Mouse (Mus musculus): Measurements from ENCODE around the gene Hoxd10. TPM values are rescaled to one million over a fixed set of nuclear protein-coding genes. Genes with fewer than 3 reads are reported as not detected.

Hoxd10 gene
- polyA plus RNA-seq, 1 experiment from 2014 or later, result not detected

DNA sequence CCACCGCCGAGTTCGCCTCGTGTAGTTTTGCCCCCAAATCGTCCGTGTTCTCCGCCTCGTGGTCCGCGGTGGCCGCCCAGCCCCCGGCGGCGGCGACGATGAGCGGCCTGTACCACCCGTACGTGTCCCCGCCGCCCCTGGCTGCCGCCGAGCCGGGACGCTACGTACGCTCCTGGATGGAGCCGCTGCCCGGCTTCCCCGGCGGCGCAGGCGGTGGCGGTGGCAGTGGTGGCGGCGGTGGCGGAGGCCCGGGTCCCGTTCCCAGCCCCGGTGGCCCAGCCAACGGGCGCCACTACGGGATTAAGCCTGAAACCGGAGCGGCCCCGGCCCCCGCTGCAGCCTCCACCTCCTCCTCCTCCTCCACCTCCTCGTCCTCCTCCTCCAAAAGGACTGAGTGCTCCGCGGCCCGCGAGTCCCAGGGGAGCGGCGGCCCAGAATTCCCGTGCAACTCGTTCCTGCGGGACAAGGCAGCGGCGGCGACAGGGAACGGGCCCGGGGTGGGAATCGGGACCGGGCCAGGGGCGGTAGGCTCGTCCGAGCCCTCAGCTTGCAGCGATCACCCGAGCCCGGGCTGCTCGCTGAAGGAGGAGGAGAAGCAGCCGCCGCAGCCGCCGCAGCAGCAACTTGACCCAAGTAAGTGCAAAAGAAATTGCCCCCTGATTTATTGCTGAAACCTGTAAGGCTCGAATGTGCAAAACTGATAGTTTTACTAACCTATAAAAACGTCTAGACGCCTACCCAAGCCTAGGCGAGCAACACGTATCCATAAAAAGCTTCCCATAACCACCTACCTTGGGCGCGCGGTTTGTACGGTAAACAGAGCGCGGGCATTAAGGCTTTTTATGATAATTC, 6.7 kb downstream of the Hoxd10 start:
- H3K27ac ChIP-seq (ENCODE audit: low read depth, low read length), result no peak overlapping the region
- peak overlapping the region; percentile 40 for H3K4me2 ChIP-seq
- H3K4me1 ChIP-seq (ENCODE audit: control insufficient read depth, insufficient read depth, low read length), result peaks cover 5% of the 10 kb centered on the region
- peak overlapping the region; percentile 26 for H3K4me3 ChIP-seq (ENCODE audit: low read depth, low read length)
- no peak overlapping the region for H3K9ac ChIP-seq (ENCODE audit: low read length)
- peak; percentile 65; the same call in 1 of the 2 replicates for ATAC-seq (ENCODE audit: low FRiP score)
- DNase-seq (ENCODE audit: low spot score, missing footprints), result peak; percentile 94
- no peaks in the 10 kb centered on the region for H3K36me3 ChIP-seq (ENCODE audit: control insufficient read depth, insufficient read depth, low read length)
- under 1% methylated on average over 61 of the region's 86 CpGs for WGBS
- H3K27me3 ChIP-seq (ENCODE audit: control insufficient read depth, insufficient read depth, low read length), result peaks cover 99% of the 10 kb centered on the region
- H3K9me3 ChIP-seq (ENCODE audit: control insufficient read depth, low read length), result no peaks in the 10 kb centered on the region

DNA sequence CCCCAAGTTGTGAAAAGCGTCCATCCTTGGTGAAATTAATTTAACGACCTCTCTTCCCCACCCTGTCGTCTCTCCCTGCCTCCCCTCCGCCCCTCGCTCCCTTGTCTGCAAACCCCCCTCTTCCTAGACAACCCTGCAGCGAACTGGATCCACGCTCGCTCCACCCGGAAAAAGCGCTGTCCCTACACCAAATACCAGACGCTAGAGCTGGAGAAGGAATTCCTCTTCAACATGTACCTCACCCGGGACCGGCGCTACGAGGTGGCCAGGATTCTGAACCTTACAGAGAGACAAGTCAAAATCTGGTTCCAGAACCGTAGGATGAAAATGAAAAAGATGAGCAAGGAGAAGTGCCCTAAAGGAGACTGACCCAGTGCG, 7.3 kb downstream of the Hoxd10 start:
- H3K27ac ChIP-seq (ENCODE audit: low read depth, low read length), result no peak overlapping the region
- H3K4me3 ChIP-seq (ENCODE audit: low read depth, low read length), result no peak overlapping the region
- H3K9ac ChIP-seq (ENCODE audit: low read length), result no peak overlapping the region
- H3K27me3 ChIP-seq (ENCODE audit: control insufficient read depth, insufficient read depth, low read length), result peaks cover 99% of the 10 kb centered on the region
- H3K36me3 ChIP-seq (ENCODE audit: control insufficient read depth, insufficient read depth, low read length), result no peaks in the 10 kb centered on the region
- 1% methylated on average over 17 of the region's 17 CpGs for WGBS
- ATAC-seq (ENCODE audit: low FRiP score), result no peak
- H3K4me1 ChIP-seq (ENCODE audit: control insufficient read depth, insufficient read depth, low read length), result peaks cover 5% of the 10 kb centered on the region
- peak; percentile 94 for DNase-seq (ENCODE audit: low spot score, missing footprints)
- H3K4me2 ChIP-seq, result no peak overlapping the region
- H3K9me3 ChIP-seq (ENCODE audit: control insufficient read depth, low read length), result no peaks in the 10 kb centered on the region

GRCm38 (mm10) chr2:74699664-74700545, 8.2 kb downstream of the Hoxd10 start:
- H3K4me2 ChIP-seq, result no peak overlapping the region
- ATAC-seq (ENCODE audit: low FRiP score) (no peak), DNase-seq (ENCODE audit: low spot score, missing footprints) (peak; percentile 95)
- no peak overlapping the region for H3K9ac ChIP-seq (ENCODE audit: low read length)
- peaks cover 9% of the 10 kb centered on the region for H3K4me1 ChIP-seq (ENCODE audit: control insufficient read depth, insufficient read depth, low read length)
- no peaks in the 10 kb centered on the region for H3K9me3 ChIP-seq (ENCODE audit: control insufficient read depth, low read length)
- WGBS, result 2% methylated on average over 23 of the region's 23 CpGs
- H3K27ac ChIP-seq (ENCODE audit: low read depth, low read length), result no peak overlapping the region
- peaks cover 99% of the 10 kb centered on the region for H3K27me3 ChIP-seq (ENCODE audit: control insufficient read depth, insufficient read depth, low read length)
- H3K36me3 ChIP-seq (ENCODE audit: control insufficient read depth, insufficient read depth, low read length), result no peaks in the 10 kb centered on the region
- H3K4me3 ChIP-seq (ENCODE audit: low read depth, low read length), result no peak overlapping the region

GRCm38 (mm10) chr2:74700546-74701112, 8.9 kb downstream of the Hoxd10 start:
- H3K9ac ChIP-seq (ENCODE audit: low read length), result no peak overlapping the region
- ATAC-seq (ENCODE audit: low FRiP score) (no peak), DNase-seq (ENCODE audit: low spot score, missing footprints) (no peak)
- no peak overlapping the region for H3K4me3 ChIP-seq (ENCODE audit: low read depth, low read length)
- no peak overlapping the region for H3K27ac ChIP-seq (ENCODE audit: low read depth, low read length)
- H3K9me3 ChIP-seq (ENCODE audit: control insufficient read depth, low read length), result no peaks in the 10 kb centered on the region
- no peak overlapping the region for H3K4me2 ChIP-seq
- H3K36me3 ChIP-seq (ENCODE audit: control insufficient read depth, insufficient read depth, low read length), result no peaks in the 10 kb centered on the region
- peaks cover 99% of the 10 kb centered on the region for H3K27me3 ChIP-seq (ENCODE audit: control insufficient read depth, insufficient read depth, low read length)
- H3K4me1 ChIP-seq (ENCODE audit: control insufficient read depth, insufficient read depth, low read length), result peaks cover 16% of the 10 kb centered on the region
- 2% methylated on average over 22 of the region's 22 CpGs for WGBS

- H3K4me1 ChIP-seq (ENCODE audit: control insufficient read depth, insufficient read depth, low read length), result peaks cover 18% of the 10 kb centered on the region
- H3K9me3 ChIP-seq (ENCODE audit: control insufficient read depth, low read length), result no peaks in the 10 kb centered on the region
- H3K27me3 ChIP-seq (ENCODE audit: control insufficient read depth, insufficient read depth, low read length), result peaks cover 98% of the 10 kb centered on the region
- DNase-seq (ENCODE audit: low spot score, missing footprints), result peak; percentile 95
- no peak overlapping the region for H3K9ac ChIP-seq (ENCODE audit: low read length)
- H3K4me2 ChIP-seq, result no peak overlapping the region
- no peaks in the 10 kb centered on the region for H3K36me3 ChIP-seq (ENCODE audit: control insufficient read depth, insufficient read depth, low read length)
- no peak overlapping the region for H3K4me3 ChIP-seq (ENCODE audit: low read depth, low read length)
- no peak overlapping the region for H3K27ac ChIP-seq (ENCODE audit: low read depth, low read length)
- WGBS, result 12% methylated on average over 17 of the region's 17 CpGs
- no peak for ATAC-seq (ENCODE audit: low FRiP score)
These were observed 10.5 kb downstream of the Hoxd10 start for GRCm38 (mm10) chr2:74701949-74702819.

DNA sequence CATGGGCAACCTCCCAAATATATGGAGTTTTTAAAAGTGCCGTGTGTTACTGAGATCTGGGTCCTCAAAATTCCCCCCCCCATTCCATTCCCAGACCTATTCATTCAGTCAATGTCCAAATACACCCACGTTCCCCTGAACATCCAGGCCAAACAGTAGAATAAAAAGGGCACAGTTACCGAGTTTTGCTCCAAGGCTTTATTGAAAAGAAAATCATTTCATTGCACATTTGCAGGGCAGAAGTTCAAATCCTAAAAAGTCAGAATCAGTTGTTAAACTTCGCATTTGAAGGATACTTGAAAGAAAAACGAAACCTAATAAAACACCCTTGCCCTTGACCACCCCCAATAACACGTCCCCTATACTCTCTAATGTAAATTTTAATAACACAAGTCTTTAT, 11.1 kb downstream of the Hoxd10 start:
- H3K9ac ChIP-seq (ENCODE audit: low read length), result no peak overlapping the region
- DNase-seq (ENCODE audit: low spot score, missing footprints), result peak; percentile 94

DNA sequence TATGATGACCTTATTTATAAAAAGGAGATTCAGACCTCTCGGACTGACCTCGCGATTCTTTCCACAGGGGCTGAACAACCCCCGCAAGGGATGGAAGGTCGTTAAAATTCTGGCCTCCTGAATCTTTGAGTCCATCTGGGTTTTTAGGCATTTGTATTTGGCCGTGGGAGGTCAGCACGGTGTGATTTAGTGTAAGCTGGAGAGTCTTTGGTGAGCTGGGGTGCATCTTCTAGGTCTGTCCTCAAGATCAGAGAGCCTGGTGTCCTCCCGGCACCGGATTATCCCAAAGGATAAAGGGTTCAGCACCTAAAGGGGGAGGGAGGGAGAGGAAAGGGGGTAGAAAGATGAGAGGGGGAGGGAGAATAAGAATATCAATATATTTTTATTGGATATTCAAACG, 11.6 kb downstream of the Hoxd10 start:
- 2% methylated on average over 10 of the region's 10 CpGs for WGBS
- no peak overlapping the region for H3K4me3 ChIP-seq (ENCODE audit: low read depth, low read length)
- H3K27ac ChIP-seq (ENCODE audit: low read depth, low read length), result no peak overlapping the region
- DNase-seq (ENCODE audit: low spot score, missing footprints) (peak; percentile 95), ATAC-seq (ENCODE audit: low FRiP score) (no peak)
- peaks cover 13% of the 10 kb centered on the region for H3K4me1 ChIP-seq (ENCODE audit: control insufficient read depth, insufficient read depth, low read length)
- H3K4me2 ChIP-seq, result no peak overlapping the region
- no peaks in the 10 kb centered on the region for H3K36me3 ChIP-seq (ENCODE audit: control insufficient read depth, insufficient read depth, low read length)
- no peaks in the 10 kb centered on the region for H3K9me3 ChIP-seq (ENCODE audit: control insufficient read depth, low read length)
- H3K9ac ChIP-seq (ENCODE audit: low read length), result no peak overlapping the region
- H3K27me3 ChIP-seq (ENCODE audit: control insufficient read depth, insufficient read depth, low read length), result peaks cover 98% of the 10 kb centered on the region

More for the DNA sequence above, 11.1 kb downstream of the Hoxd10 start:
- H3K4me3 ChIP-seq (ENCODE audit: low read depth, low read length), result no peak overlapping the region
- H3K27ac ChIP-seq (ENCODE audit: low read depth, low read length), result no peak overlapping the region
- peaks cover 98% of the 10 kb centered on the region for H3K27me3 ChIP-seq (ENCODE audit: control insufficient read depth, insufficient read depth, low read length)
- no peaks in the 10 kb centered on the region for H3K36me3 ChIP-seq (ENCODE audit: control insufficient read depth, insufficient read depth, low read length)
- H3K4me2 ChIP-seq, result no peak overlapping the region
- no peaks in the 10 kb centered on the region for H3K9me3 ChIP-seq (ENCODE audit: control insufficient read depth, low read length)
- WGBS, result 15% methylated on average over 6 of the region's 6 CpGs
- ATAC-seq (ENCODE audit: low FRiP score), result no peak
- peaks cover 17% of the 10 kb centered on the region for H3K4me1 ChIP-seq (ENCODE audit: control insufficient read depth, insufficient read depth, low read length)

- H3K4me3 ChIP-seq (ENCODE audit: low read depth, low read length), result no peak overlapping the region
These were observed 12.1 kb downstream of the Hoxd10 start for GRCm38 (mm10) chr2:74703720-74704392.

More at GRCm38 (mm10) chr2:74703720-74704392, 12.1 kb downstream of the Hoxd10 start:
- H3K4me2 ChIP-seq, result no peak overlapping the region
- under 1% methylated on average over 26 of the region's 26 CpGs for WGBS
- H3K4me1 ChIP-seq (ENCODE audit: control insufficient read depth, insufficient read depth, low read length), result peaks cover 13% of the 10 kb centered on the region
- H3K36me3 ChIP-seq (ENCODE audit: control insufficient read depth, insufficient read depth, low read length), result no peaks in the 10 kb centered on the region
- H3K27ac ChIP-seq (ENCODE audit: low read depth, low read length), result no peak overlapping the region
- ATAC-seq (ENCODE audit: low FRiP score), result no peak
- peaks cover 98% of the 10 kb centered on the region for H3K27me3 ChIP-seq (ENCODE audit: control insufficient read depth, insufficient read depth, low read length)
- H3K9ac ChIP-seq (ENCODE audit: low read length), result no peak overlapping the region
- H3K9me3 ChIP-seq (ENCODE audit: control insufficient read depth, low read length), result no peaks in the 10 kb centered on the region
- DNase-seq (ENCODE audit: low spot score, missing footprints), result peak; percentile 94

Data from midbrain, embryonic 11.5 days (tissue).